Mouse (Mus musculus) gastrocnemius, postnatal 10 days (tissue): ENCODE data around the gene Bmpr1a. TPM values are rescaled to one million over a fixed set of nuclear protein-coding genes. Genes with fewer than 3 reads are reported as not detected.
A peak's percentile ranks its signal among the peaks of the same experiment; 100 is the strongest.
"Not testable (repeated sequence)": the region's sequence is repeated elsewhere in the genome, so short reads cannot be mapped to it uniquely, and the experiment has no call there.

Source experiments
- DNase-seq: peaks from one replicate; pipeline ENCODE4 v3.0.0; 2021; ENCODE audit warnings: mixed read lengths
- total RNA-seq, 2 experiments: library from RNA; stranded (reverse); gene quantifications; 2 replicates each; pipeline ENCODE4 v1.2.3; 2021

Gene Bmpr1a
- total RNA-seq, 2 experiments from 2014 or later: 92.4 to 102 TPM

DNA sequence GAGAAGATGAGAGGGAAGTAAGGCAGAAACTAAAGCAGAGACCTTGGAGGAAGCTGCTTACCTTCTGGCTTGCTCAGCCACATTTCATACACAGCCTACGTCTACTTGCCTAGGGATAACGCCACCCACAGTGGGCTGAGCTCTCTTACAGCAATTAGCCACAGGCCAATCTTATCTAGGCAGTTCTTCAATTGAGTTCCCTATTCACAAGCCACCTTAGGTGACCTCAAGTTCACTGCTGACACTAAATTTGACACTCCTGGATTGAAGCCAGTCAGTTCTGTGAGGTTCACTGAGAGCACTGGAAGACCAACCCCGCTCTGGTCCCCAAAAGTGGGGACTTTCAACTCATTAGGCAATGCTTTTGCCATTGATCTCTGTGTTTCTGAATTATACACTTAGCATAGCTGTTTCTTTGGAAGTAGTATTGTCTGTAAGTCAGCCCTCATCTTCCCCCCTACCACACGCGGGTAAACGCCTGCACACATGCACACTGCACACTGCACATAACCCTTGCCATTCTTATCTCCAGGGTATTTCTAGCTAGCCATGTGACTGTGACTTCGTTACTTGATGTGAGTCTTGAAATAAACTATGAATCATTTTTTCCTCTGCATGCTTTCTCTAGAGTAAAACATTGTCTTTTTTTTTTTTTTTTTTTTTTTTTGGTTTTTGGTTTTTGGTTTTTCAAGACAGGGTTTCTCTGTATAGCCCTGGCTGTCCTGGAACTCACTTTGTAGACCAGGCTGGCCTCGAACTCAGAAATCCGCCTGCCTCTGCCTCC lies 120.0 kb downstream of the Bmpr1a start:
- no peak for DNase-seq

DNA sequence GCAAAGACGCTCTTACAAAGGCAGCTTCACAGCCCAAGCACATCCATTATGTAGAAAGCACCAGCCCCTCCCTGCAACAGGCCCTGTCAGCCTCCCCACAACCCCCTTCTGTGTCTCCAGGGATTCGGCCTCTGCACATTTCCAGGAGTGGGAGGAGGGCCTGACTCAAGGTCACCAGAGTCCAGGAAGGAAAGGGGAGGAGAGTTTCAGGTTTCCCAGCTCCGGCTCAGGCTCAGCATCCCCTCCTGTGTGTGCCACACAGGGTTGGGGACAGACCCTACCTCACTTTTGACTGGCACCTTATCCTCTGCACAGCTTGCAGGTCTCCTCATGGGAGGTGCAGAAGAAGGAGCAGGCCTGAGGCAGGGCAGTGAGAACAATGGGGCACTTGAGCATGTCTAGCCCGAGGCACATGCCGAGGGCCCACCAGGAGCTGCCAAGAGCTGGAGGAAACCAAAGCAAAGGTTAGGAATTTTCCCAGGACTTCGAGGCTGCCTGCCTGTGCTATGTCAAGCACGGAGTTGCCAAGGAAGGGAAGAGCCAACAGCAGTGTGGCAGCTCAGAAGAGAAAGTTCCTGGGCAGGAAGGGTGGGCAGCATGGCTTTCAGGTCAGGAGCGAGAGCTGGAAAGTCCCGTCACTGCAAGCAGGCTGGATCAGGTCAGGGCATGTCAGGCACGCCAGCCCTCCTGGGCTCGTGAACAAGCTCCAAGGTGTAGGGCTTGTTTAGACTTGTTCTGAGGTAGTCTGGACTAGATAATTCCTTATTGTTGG lies 124.4 kb downstream of the Bmpr1a start:
- DNase-seq: no peak

DNA sequence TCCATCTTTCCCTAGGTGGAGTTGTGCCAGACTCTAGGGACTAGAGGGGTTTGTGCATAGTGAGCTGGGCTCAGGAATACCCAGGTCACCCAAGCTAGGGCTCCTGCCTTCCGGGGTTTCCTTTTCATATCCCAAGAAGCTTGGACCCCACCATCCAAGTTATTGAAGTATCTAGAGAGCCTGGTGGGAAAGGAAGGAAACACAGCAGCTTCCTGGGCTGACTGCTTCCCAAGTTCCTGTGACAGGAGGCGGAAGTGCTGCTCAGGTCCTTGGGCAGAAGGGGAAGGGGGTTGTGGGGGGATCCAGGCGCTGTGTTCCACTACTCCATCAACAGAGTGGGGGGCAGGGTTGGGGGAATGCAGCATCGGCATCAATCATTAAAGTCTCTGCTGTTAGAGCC lies 126.0 kb downstream of the Bmpr1a start:
- no peak for DNase-seq

DNA sequence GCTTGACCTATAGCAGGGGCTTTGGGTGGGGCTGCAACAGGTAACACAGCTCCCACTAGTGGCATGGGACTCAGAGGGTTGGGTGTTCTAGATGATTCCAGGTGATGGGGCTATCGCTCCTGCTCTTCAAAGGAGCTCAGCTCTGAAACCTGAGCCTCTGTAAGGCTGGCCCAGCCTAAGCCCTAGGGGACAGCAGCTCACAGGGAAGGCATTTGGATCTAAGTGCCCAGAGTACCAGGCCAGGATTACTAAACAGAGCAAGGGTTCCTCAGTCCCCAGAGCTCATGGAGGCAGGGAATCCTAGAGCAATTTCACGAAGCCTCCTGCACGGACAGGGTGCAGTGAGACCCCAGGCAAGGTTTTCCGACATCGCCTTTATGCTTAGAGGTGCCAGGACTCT lies 127.2 kb downstream of the Bmpr1a start:
- no peak for DNase-seq

DNA sequence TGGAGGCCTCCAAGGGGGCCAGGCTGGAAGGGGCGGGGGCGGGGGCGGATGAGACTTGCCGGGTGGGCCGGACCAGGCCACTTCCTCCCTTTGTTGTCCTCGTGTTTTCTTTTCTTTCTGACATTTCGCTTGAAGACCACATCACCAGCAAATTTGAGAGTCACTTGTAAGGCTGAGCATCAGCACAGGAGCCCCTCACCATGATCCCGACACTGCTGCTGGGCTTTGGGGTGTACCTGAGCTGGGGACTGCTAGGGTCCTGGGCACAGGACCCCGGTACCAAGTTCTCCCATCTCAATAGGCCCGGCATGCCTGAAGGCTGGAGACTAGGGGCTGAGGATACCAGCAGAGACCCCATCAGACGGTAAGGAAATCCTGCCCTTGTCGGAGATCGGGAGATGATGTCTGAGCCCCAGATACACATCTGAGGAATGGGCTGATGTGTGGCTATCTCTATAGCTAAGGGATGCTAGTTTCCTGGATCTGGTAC lies 127.7 kb downstream of the Bmpr1a start, which contains the start of gene Mmrn2:
Gene Mmrn2, plus strand, starts transcription at position 51 of the 490 bp plus-strand sequence.
- DNase-seq: no peak

DNA sequence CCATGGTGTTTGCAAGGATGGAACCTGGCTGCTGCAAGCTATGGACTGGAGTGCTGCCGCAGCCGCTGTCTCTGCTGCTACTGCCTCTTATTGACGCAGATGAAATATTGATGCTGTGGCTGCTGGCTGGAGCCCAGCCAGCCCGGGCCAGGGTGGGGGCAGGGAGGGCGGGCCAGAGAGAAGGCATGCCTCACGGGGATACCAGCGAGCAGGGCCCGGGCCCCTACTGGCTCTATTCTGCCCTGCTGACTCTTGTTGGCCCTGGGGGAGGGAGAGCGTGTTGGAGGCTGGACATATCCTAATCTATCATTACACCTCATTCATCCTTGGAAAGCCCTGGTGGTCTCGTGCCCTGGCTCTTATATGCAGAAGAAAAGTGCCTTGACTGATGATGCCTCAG lies 128.6 kb downstream of the Bmpr1a start, which contains the start of gene Sncg:
Gene Sncg, minus strand, starts transcription at position 213 of the 400 bp plus-strand sequence.
- DNase-seq: no peak

DNA sequence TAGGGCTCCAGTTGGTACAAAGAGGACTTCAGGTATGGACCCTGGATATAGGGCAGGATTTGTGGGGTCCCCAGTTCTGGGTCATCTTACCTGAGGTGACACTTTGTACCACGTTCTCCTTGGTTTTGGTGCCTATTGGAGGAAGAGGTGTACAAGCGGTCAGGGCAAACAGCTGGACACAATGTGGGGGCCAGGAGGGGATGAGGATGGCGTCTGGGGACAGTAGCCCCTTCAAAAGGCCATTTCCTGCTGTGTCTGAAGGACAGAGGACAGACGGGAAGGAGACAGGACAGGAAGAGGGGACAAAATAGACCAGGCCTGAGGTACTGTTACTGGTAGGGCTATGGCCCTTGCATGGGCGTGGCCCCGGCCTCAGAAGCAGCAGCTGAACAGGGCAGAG lies 129.6 kb downstream of the Bmpr1a start:
- no peak for DNase-seq

DNA sequence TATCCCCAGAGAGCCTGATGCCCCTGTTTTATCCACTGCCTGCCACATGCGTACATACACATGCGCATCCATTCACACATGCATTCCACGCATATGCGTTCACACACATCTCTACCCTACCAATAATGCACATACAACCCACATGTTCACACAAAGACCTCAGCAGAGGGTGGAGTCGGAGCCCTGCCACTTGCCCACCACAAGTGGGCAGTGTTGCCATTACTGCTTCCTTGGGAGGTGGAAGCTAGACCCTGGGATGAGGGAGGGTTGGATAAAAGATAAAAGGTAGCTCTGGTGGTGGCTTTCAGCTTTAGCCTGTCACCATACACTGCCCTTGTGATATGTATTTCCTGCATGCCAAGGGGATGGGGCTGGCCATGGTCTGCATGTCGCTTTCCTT lies 130.5 kb downstream of the Bmpr1a start:
- peak; percentile 67 for DNase-seq

DNA sequence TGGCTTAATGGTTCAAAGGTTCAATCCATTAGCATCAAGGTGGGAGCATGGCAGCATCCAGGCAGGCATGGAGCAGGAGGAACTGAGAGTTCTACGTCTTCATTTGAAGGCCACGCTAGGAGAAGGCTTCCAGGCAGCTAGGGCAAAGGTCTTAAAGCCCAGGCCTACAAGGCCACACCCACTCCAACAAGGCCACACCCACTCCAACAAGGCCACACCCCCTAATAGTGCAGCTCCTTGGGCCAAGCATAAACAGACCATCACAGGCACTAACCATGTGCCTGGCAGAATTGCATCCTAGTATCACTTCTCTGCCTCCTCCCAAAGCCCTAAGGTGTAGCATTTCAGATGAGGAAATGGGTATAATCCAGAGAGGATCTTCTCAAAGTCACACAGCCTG lies 131.4 kb downstream of the Bmpr1a start:
- no peak for DNase-seq

DNA sequence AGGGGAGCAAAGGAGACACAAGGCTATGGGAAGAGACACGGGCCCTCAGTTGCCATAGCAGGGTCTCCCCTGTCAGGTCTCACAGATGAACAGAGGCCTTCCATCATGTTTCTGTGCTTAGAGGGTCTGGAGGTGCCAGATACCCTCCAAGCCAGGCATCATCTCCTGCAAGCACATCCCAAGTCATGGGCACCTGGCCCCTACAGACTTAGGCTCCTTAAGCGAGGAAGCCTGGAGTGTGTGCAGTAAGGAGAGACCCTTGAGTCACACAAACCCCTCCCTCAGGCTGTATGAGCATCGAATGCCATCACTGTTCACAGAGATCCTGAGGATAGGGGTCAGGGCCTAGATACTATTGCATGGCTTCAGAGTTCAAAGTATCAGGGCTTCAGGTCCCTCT lies 132.2 kb downstream of the Bmpr1a start:
- no peak for DNase-seq

DNA sequence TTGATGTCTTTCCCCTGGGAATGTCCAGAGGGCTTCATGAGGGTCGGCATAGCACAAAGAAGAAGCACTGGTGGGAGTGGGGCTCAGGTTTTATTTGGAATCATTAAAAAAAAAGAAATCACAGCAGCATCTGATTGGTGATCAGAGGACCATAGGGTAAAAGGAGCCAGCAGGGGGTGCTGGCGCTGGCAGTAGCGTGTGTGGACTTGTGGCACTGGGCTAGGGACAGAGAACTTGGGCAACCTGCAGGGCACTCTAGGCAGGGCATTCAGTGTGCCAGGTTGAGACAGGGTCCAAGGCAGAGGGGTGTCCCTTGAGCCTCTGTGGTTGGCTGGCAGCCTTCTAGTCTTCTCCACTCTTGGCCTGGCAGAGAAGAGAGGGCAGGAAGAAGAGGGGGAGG lies 132.9 kb downstream of the Bmpr1a start:
- no peak for DNase-seq

DNA sequence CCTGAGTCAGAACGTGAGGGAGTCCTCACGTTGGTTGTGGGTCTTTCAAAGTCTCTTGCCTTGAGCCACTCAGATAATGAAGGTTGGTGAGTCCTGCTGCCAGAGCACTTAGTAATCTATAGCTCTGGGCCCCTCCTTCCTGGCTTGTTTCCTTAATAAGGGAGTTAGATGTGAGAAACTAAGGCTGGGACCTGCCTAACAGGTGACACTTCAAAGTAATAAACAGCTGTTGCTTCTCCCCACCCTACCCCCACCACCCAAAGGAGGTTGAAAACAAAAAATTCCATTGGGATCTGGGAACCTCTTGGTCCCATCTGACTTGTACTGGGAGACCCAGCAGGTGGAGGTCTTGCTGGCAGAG lies 138.0 kb downstream of the Bmpr1a start:
- DNase-seq: no peak

DNA sequence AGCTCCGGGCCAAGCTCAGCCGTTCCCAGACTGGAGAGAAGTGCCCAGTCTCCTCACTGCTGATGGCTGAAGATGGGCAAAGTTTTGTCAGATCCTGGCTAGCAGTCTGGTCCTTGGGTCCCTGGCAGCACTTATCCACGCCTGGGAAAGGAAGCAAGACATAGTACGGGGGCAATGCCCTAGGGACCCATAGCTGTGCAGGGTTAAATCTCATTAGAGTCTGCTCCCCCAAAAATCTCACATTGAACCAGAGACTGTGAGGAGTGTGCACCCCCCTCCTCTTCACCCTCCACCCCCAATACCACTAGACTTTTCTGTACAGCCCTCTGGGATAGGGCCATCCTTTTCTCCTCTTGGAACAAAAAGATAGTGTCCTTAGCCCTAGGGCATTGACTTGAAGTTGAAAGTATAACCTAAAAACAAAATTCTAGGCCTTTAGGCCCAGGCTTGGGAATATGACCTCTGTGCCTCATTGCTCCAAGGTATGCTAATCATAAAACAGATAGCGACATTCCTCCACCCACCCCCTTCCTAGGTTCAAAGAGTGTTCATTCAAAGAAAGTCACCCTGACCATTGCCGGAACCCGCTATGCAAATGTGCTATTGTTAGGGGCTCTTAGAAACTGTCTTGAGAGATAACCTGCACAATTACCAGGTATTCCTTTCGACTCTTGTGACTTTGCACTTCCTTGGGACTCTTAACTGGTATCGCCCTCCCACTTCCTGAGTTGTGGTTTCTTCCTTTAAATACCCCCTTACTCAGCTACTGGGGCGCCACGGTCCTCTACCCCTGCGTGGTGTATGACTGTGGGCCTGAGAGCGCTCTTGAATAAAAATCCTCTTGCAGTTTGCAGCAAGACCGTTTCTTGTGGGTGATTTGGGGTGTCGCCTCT lies 138.6 kb downstream of the Bmpr1a start:
- not testable (repeated sequence) for DNase-seq

DNA sequence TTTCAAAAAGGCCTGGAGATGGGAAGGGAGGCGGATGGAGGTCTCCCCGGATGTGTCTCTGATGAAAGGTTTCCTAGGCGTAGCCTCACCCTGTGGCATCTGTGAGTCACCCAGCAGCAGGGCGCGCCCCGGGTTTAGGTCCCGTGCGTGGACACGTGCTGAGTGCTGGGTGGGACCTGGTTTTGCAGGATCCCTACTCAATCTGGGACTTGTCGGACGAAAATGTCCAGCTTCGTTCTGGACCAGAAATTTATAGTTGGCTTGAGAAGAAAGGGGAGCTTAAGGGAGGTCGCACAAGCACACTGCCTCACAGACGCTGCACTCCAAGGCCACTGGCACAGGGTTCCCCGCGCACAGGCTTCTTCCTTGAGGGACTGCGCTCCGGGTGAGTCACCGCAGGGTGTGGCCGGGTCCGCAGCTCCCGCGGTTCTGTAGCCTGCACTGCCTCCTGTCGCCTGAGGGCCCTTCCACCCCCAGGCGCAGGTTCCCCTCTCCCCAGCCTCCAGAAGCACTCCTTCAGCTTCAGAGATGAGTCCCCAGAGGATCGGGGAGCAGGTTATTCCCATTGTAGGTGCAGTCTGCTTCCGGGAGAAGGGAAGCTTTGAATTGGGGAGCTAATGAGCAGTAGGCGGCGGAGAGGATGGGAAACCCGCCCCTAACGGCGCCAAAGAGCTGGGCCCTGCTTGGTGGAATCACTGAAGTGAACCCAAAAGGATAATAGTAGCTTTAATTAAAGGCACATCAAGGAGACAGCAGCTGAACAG lies 139.5 kb downstream of the Bmpr1a start:
- peak; percentile 68 for DNase-seq

DNA sequence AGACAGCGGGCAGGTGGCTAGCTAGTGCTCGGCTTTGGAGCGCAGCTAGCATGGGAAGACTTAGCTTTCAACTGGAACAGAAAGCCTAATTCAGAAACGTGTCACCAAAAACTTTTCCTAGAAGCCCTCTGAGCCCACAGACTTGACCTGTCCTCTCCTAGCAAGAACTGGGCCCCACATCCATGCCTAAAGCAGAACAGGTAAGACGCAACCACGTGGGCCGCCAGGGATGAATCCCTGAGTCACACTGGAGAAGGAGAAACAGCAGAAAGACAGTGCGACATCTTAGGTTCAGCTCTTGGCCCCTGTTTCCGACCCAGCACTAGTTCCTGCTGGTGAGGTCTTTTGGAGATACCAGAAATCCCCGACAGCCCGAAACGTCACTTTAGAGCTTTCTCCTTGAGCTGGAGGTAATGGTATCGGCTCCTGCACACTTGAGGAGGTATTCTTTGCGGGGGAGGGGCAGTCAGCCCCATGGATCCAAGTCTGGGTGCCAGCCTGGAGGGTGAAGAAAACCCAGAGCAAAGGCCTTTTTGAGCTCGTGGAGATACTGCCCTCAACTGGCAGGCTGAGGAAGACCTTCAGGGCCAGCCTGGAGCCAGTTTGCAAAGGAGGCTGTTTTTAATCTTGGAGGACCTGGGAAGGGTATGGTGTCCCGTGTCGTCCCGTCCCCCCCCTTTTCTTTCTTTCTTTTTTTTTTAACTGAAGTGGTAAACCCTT lies 140.3 kb downstream of the Bmpr1a start:
- DNase-seq: peak; percentile 51

DNA sequence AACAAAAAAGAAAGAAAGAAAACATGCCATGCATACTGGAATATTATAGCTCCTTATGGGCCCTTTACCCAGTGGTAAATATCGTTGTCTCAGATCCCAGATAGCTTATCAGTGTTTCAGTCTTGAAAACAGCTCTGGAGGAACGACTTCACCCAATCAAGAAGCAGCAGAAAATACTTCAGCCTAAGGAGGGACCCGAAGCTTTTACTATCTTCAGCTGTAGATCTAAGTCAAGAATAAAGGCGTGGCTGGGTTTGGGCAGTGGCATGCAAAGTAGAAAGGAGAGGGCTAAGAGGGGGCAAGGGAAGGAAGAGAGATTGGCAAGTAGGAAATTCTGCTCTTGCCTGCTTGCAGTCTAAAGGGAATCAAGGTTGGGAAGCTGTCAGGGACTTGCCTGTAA lies 141.0 kb downstream of the Bmpr1a start:
- DNase-seq: no peak
